Mouse (Mus musculus): ENCODE data around the gene Rap1gap2.

DNA sequence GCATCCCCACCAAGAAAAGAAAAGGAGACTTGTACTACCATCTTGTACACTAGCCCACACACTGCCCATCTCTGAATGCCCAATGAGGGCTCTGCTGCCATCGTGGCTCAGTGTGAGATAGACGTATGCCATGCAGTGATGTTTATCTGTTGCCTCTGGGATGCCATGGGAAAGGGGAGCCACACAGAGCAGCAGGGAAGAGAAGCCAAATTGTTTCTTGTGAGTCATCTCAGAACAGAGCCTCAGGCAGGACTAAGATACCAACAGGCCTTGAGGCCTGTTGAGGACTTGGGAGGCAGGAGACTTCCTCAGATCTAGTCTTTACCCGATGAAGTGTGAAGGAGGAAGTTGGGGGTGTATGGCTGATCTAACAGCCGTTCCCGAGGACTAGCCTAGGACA, 126.8 kb downstream of the Rap1gap2 start:
- TF ChIP-seq CTCF (IDR thresholded peaks at IDR 0.05; ENCODE audit: control insufficient read depth, insufficient read depth, low read length) (no peak), POLR2A (IDR thresholded peaks at IDR 0.05; ENCODE audit: borderline replicate concordance, control insufficient read depth, low read depth, low read length) (no peak)
